Mouse (Mus musculus) large intestine, adult 2 months (tissue): ENCODE measurements at regions not wholly inside any gene's neighbourhood (a gene's known extent, or its start where the extent isn't known, plus 50 kb on each side); places are given as distances from the start of the nearest gene placed in this dataset.

Source experiments
- DNase-seq: peaks from one replicate; pipeline ENCODE4 v3.0.0-alpha.2; 2012; ENCODE audit warnings: low read depth, low spot score
- WGBS: fragments of 180-500 bp; shearing (Covaris S2); methylation state at CpG from one replicate; pipeline ENCODE4 v1.1.7; 2018; 5-methylcytosine and 5-hydroxymethylcytosine counted together

GRCm38 (mm10) chr9:112675232-112675631 lies 439.5 kb upstream of the Arpp21 start:
- no peak for DNase-seq
- WGBS, result 40% methylated on average over 5 of the region's 5 CpGs
